Mouse (Mus musculus): ENCODE results near the gene Gm21887. TPM values are rescaled to one million over a fixed set of nuclear protein-coding genes. Genes with fewer than 3 reads are reported as not detected.
A peak's percentile ranks its signal among the peaks of the same experiment; 100 is the strongest.
"Not testable (repeated sequence)": the region's sequence is repeated elsewhere in the genome, so short reads cannot be mapped to it uniquely, and the experiment has no call there.

Gene Gm21887
- polyA plus RNA-seq (2015; fragmentation: Nextera tagmentation; extraction: Ambion mirVana), result 133 and 163 TPM in 2 replicates

- 66% methylated on average over 116 of the region's 118 CpGs for WGBS
- H3K27ac ChIP-seq, result peak within 1 kb of the TSS; percentile 67
- H3K36me3 ChIP-seq, result peaks cover 19% of the 10 kb centered on the region
- H3K27me3 ChIP-seq, H3K4me1 ChIP-seq: not testable (repeated sequence)
- H3K4me3 ChIP-seq, result peak within 1 kb of the TSS; percentile 50
- ATAC-seq (ENCODE audit: insufficient number of reproducible peaks, low FRiP score, low TSS enrichment, low read depth), result peak; percentile 85
- peak within 1 kb of the TSS; percentile 62 for H3K9ac ChIP-seq
- 0 out of 2 replicates have a peak within 1 kb of the TSS, but pooled peaks have one; percentile 0 for H3K4me2 ChIP-seq
- H3K9me3 ChIP-seq, result peaks cover 18% of the 10 kb centered on the region
Observed at GRCm38 (mm10) chrX:170009016-170009750, at the start of gene Gm21887. Gene Gm21887, plus strand, starts transcription at chrX:170009659.

- 83% methylated on average over 1 of the region's 1 CpGs for WGBS
- H3K4me2 ChIP-seq, result no peak overlapping the region
Observed at GRCm38 (mm10) chrX:169969337-169969736, 40.1 kb upstream of the Gm21887 start.

GRCm38 (mm10) chrX:169969765-169970164 lies 39.7 kb upstream of the Gm21887 start:
- H3K4me1 ChIP-seq, H3K9me3 ChIP-seq, H3K27ac ChIP-seq, H3K4me3 ChIP-seq, H3K4me2 ChIP-seq, H3K36me3 ChIP-seq, H3K9ac ChIP-seq, H3K27me3 ChIP-seq: not testable (repeated sequence)
- 87% methylated on average over 3 of the region's 3 CpGs for WGBS
- peak; percentile 50; the same call in 1 of the 2 replicates for ATAC-seq (ENCODE audit: insufficient number of reproducible peaks, low FRiP score, low TSS enrichment, low read depth)

More at GRCm38 (mm10) chrX:169969337-169969736, 40.1 kb upstream of the Gm21887 start:
- Histone ChIP-seq H3K4me3 (no peak overlapping the region), H3K9ac (no peak overlapping the region), H3K27ac (no peak overlapping the region), H3K36me3 (peaks cover 4% of the 10 kb centered on the region; the same call in 1 of the 2 replicates), H3K27me3 (no peaks in the 10 kb centered on the region), H3K4me1 (no peaks in the 10 kb centered on the region), H3K9me3 (no peaks in the 10 kb centered on the region)
- no peak for ATAC-seq (ENCODE audit: insufficient number of reproducible peaks, low FRiP score, low TSS enrichment, low read depth)

- not testable (repeated sequence) for H3K4me2 ChIP-seq; ATAC-seq (ENCODE audit: insufficient number of reproducible peaks, low FRiP score, low TSS enrichment, low read depth); H3K36me3 ChIP-seq; H3K4me3 ChIP-seq; H3K9me3 ChIP-seq; H3K4me1 ChIP-seq; H3K27ac ChIP-seq; H3K9ac ChIP-seq; H3K27me3 ChIP-seq
- WGBS, result 87% methylated on average over 7 of the region's 7 CpGs
Observed at GRCm38 (mm10) chrX:169970546-169970945, 38.9 kb upstream of the Gm21887 start.

GRCm38 (mm10) chrX:169971562-169971961 lies 37.9 kb upstream of the Gm21887 start:
- H3K27me3 ChIP-seq; H3K9ac ChIP-seq; H3K36me3 ChIP-seq; H3K9me3 ChIP-seq; H3K4me2 ChIP-seq; ATAC-seq (ENCODE audit: insufficient number of reproducible peaks, low FRiP score, low TSS enrichment, low read depth); H3K4me1 ChIP-seq; H3K27ac ChIP-seq; H3K4me3 ChIP-seq: not testable (repeated sequence)
- WGBS, result 86% methylated on average over 6 of the region's 6 CpGs

GRCm38 (mm10) chrX:169972131-169972530 lies 37.3 kb upstream of the Gm21887 start:
- not testable (repeated sequence) for H3K36me3 ChIP-seq, H3K9me3 ChIP-seq, H3K27ac ChIP-seq, H3K4me2 ChIP-seq, H3K9ac ChIP-seq, H3K4me1 ChIP-seq, H3K27me3 ChIP-seq, H3K4me3 ChIP-seq
- ATAC-seq (ENCODE audit: insufficient number of reproducible peaks, low FRiP score, low TSS enrichment, low read depth), result peak; percentile 31; the same call in 1 of the 2 replicates
- WGBS, result 71% methylated on average over 2 of the region's 2 CpGs

- H3K4me3 ChIP-seq; H3K9ac ChIP-seq; H3K9me3 ChIP-seq; H3K4me1 ChIP-seq; H3K27me3 ChIP-seq; H3K4me2 ChIP-seq; H3K27ac ChIP-seq; ATAC-seq (ENCODE audit: insufficient number of reproducible peaks, low FRiP score, low TSS enrichment, low read depth); H3K36me3 ChIP-seq: not testable (repeated sequence)
- 67% methylated on average over 6 of the region's 6 CpGs for WGBS
Observed at GRCm38 (mm10) chrX:169972791-169973494, 36.5 kb upstream of the Gm21887 start.

- H3K4me2 ChIP-seq; H3K9ac ChIP-seq; H3K4me1 ChIP-seq; H3K27ac ChIP-seq; H3K27me3 ChIP-seq; H3K9me3 ChIP-seq; H3K4me3 ChIP-seq; ATAC-seq (ENCODE audit: insufficient number of reproducible peaks, low FRiP score, low TSS enrichment, low read depth): not testable (repeated sequence)
- 62% methylated on average over 3 of the region's 3 CpGs for WGBS
- peaks cover 12% of the 10 kb centered on the region; the same call in 1 of the 2 replicates for H3K36me3 ChIP-seq
Observed at GRCm38 (mm10) chrX:169973806-169974205, 35.7 kb upstream of the Gm21887 start.

- H3K4me1 ChIP-seq; H3K9me3 ChIP-seq; H3K4me2 ChIP-seq; H3K4me3 ChIP-seq; H3K27me3 ChIP-seq; H3K9ac ChIP-seq; ATAC-seq (ENCODE audit: insufficient number of reproducible peaks, low FRiP score, low TSS enrichment, low read depth): not testable (repeated sequence)
- Histone ChIP-seq H3K36me3 (peaks cover 14% of the 10 kb centered on the region; the same call in 1 of the 2 replicates), H3K27ac (0 out of 2 replicates have a peak overlapping the region, but pooled peaks have one; percentile 2)
- 54% methylated on average over 4 of the region's 4 CpGs for WGBS
Observed at GRCm38 (mm10) chrX:169974456-169974855, 35.0 kb upstream of the Gm21887 start.

- H3K9ac ChIP-seq; ATAC-seq (ENCODE audit: insufficient number of reproducible peaks, low FRiP score, low TSS enrichment, low read depth); H3K4me2 ChIP-seq; H3K4me3 ChIP-seq; H3K9me3 ChIP-seq; H3K27me3 ChIP-seq; H3K4me1 ChIP-seq: not testable (repeated sequence)
- Histone ChIP-seq H3K36me3 (peaks cover 15% of the 10 kb centered on the region; the same call in 1 of the 2 replicates), H3K27ac (peak overlapping the region; percentile 2; the same call in 1 of the 2 replicates)
- WGBS, result 39% methylated on average over 6 of the region's 6 CpGs
Observed at GRCm38 (mm10) chrX:169974974-169975373, 34.5 kb upstream of the Gm21887 start.

- H3K4me1 ChIP-seq, H3K4me3 ChIP-seq: not testable (repeated sequence)
Observed at GRCm38 (mm10) chrX:169975681-169976131, 33.8 kb upstream of the Gm21887 start.

GRCm38 (mm10) chrX:169976340-169976739 lies 33.1 kb upstream of the Gm21887 start:
- WGBS, result 63% methylated on average over 5 of the region's 5 CpGs
- not testable (repeated sequence) for H3K4me2 ChIP-seq; H3K9me3 ChIP-seq; H3K27me3 ChIP-seq; H3K9ac ChIP-seq; H3K4me1 ChIP-seq; H3K4me3 ChIP-seq; ATAC-seq (ENCODE audit: insufficient number of reproducible peaks, low FRiP score, low TSS enrichment, low read depth); H3K27ac ChIP-seq
- H3K36me3 ChIP-seq, result peaks cover 23% of the 10 kb centered on the region; the same call in 1 of the 2 replicates

More at GRCm38 (mm10) chrX:169975681-169976131, 33.8 kb upstream of the Gm21887 start:
- not testable (repeated sequence) for H3K27me3 ChIP-seq; H3K9ac ChIP-seq; H3K4me2 ChIP-seq; H3K9me3 ChIP-seq; ATAC-seq (ENCODE audit: insufficient number of reproducible peaks, low FRiP score, low TSS enrichment, low read depth)
- WGBS, result 67% methylated on average over 3 of the region's 3 CpGs
- H3K36me3 ChIP-seq, result peaks cover 20% of the 10 kb centered on the region; the same call in 1 of the 2 replicates
- H3K27ac ChIP-seq, result 0 out of 2 replicates have a peak overlapping the region, but pooled peaks have one; percentile 3
